Mouse (Mus musculus): Measurements from ENCODE around the gene Fam173b. TPM values are rescaled to one million over a fixed set of nuclear protein-coding genes. Genes with fewer than 3 reads are reported as not detected.
"Not testable (repeated sequence)": the region's sequence is repeated elsewhere in the genome, so short reads cannot be mapped to it uniquely, and the experiment has no call there.

Fam173b gene
- polyA plus RNA-seq, 1 experiment from 2014 or later, result 14.3 TPM

DNA sequence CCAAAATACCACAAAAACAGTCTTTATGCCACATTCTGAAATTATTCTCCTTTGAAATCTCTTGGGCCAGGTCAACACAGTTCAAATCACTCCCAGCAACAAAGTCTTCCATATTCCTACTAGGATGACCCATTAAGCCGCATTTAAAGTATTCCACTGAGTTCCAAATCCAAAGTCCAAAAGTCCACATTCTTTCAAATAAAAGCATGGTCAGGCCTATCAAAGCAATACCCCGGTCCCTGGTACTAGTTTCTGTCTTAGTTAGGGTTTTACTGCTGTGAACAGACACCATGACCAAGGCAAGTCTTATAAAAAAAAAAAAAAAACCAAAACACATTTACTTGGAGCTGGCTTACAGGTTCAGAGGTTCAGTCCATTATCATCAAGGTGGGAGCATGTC lies 20.6 kb upstream of the Fam173b start:
- H3K36me3 ChIP-seq (ENCODE audit: control insufficient read depth, insufficient read depth, low read length); H3K4me3 ChIP-seq (ENCODE audit: low read depth, low read length); H3K27me3 ChIP-seq (replicated peaks; ENCODE audit: control insufficient read depth, insufficient read depth, low read length); ATAC-seq (replicated peaks; ENCODE audit: low FRiP score); H3K4me1 ChIP-seq (replicated peaks; ENCODE audit: control insufficient read depth, insufficient read depth, low read length); H3K4me2 ChIP-seq; DNase-seq (ENCODE audit: low spot score); H3K27ac ChIP-seq (ENCODE audit: low read depth, low read length); H3K9me3 ChIP-seq (ENCODE audit: control insufficient read depth, low read length); H3K9ac ChIP-seq (ENCODE audit: low read depth, low read length): not testable (repeated sequence)
- 88% methylated on average over 2 of the region's 2 CpGs for WGBS

- ATAC-seq (replicated peaks; ENCODE audit: low FRiP score) (no peak), DNase-seq (ENCODE audit: low spot score) (no peak)
- H3K4me2 ChIP-seq, result no peak overlapping the region
- no peak overlapping the region for H3K9ac ChIP-seq (ENCODE audit: low read depth, low read length)
- no peak overlapping the region for H3K4me3 ChIP-seq (ENCODE audit: low read depth, low read length)
- H3K27ac ChIP-seq (ENCODE audit: low read depth, low read length), result no peak overlapping the region
- 82% methylated on average over 13 of the region's 13 CpGs for WGBS
- no peaks in the 10 kb centered on the region for H3K27me3 ChIP-seq (replicated peaks; ENCODE audit: control insufficient read depth, insufficient read depth, low read length)
- H3K9me3 ChIP-seq (ENCODE audit: control insufficient read depth, low read length), result no peaks in the 10 kb centered on the region
- H3K4me1 ChIP-seq (replicated peaks; ENCODE audit: control insufficient read depth, insufficient read depth, low read length), result peaks cover 8% of the 10 kb centered on the region; the same call in 1 of the 2 replicates
- H3K36me3 ChIP-seq (ENCODE audit: control insufficient read depth, insufficient read depth, low read length), result no peaks in the 10 kb centered on the region
Observed at GRCm38 (mm10) chr15:31583304-31584085, 18.2 kb upstream of the Fam173b start.

DNA sequence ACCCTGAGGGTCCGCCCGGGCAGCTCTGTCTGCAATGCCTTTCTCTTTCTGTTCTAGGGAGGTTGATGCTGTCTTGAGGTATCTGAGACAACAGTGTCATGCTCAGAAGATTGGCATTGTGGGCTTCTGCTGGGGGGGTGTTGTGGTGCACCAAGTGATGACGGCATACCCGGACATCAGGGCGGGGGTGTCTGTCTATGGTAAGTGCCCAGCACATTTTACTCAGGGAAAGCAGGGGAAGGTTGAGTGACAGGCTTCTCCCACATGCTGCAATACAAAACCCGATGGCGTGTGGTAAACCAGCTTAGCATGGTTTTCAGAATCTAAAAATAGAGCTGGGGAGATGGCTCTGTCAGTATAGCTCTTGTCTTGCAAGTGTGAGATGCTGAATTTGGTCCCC lies 16.4 kb upstream of the Fam173b start:
- DNase-seq (ENCODE audit: low spot score) (no peak), ATAC-seq (replicated peaks; ENCODE audit: low FRiP score) (no peak)
- no peak overlapping the region for H3K4me2 ChIP-seq
- 68% methylated on average over 7 of the region's 7 CpGs for WGBS
- H3K4me1 ChIP-seq (replicated peaks; ENCODE audit: control insufficient read depth, insufficient read depth, low read length), result peaks cover 8% of the 10 kb centered on the region; the same call in 1 of the 2 replicates
- H3K9ac ChIP-seq (ENCODE audit: low read depth, low read length), result no peak overlapping the region
- H3K27me3 ChIP-seq (replicated peaks; ENCODE audit: control insufficient read depth, insufficient read depth, low read length), result no peaks in the 10 kb centered on the region
- H3K36me3 ChIP-seq (ENCODE audit: control insufficient read depth, insufficient read depth, low read length), result peaks cover 9% of the 10 kb centered on the region
- no peaks in the 10 kb centered on the region for H3K9me3 ChIP-seq (ENCODE audit: control insufficient read depth, low read length)
- H3K4me3 ChIP-seq (ENCODE audit: low read depth, low read length), result no peak overlapping the region
- H3K27ac ChIP-seq (ENCODE audit: low read depth, low read length), result no peak overlapping the region

DNA sequence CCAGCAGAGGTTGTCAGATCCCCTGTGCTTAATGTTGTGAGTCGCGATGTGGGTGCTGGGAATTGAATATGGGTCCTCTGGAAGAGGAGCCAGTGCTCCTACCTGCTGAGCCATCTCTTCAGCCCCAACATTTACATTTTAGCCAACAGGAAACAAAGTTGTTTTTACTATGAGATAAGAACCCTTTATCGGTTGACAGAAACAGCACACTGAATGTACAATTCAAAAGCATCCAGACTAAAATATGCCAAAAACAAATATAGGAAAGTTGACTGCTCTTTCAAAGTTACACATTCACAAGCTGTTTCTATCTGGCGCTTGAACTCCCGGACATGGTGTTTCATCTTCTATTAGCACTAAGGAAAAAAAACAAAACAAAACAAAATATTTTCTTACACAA lies 15.6 kb upstream of the Fam173b start:
- Histone ChIP-seq H3K27ac (ENCODE audit: low read depth, low read length) (no peak overlapping the region), H3K9ac (ENCODE audit: low read depth, low read length) (no peak overlapping the region), H3K27me3 (replicated peaks; ENCODE audit: control insufficient read depth, insufficient read depth, low read length) (no peaks in the 10 kb centered on the region), H3K9me3 (ENCODE audit: control insufficient read depth, low read length) (no peaks in the 10 kb centered on the region), H3K36me3 (ENCODE audit: control insufficient read depth, insufficient read depth, low read length) (peaks cover 9% of the 10 kb centered on the region), H3K4me1 (replicated peaks; ENCODE audit: control insufficient read depth, insufficient read depth, low read length) (peaks cover 8% of the 10 kb centered on the region; the same call in 1 of the 2 replicates), H3K4me3 (ENCODE audit: low read depth, low read length) (no peak overlapping the region), H3K4me2 (peak overlapping the region; percentile 3; the same call in 1 of the 2 replicates)
- DNase-seq (ENCODE audit: low spot score) (no peak), ATAC-seq (replicated peaks; ENCODE audit: low FRiP score) (no peak)
- WGBS, result 74% methylated on average over 5 of the region's 5 CpGs

DNA sequence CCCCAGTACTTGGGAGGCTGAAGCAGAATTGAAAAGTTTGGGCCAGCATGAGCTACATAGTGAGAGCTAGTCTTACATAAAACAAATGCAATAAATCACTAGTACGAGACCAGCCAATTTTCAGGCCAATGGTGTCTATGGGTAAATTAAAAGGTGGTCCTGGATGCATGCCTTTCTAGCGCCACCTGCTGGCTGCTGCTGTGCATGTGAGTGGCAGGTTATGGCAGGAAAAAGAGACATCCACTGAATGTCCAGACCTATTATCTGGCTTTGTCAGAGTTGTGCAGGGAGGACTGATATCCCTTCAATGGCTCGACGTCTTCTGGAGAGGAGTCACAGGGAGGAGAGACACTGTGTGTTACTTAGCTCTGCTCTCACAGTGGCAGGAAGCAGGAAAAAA lies 15.1 kb upstream of the Fam173b start:
- no peak overlapping the region for H3K27ac ChIP-seq (ENCODE audit: low read depth, low read length)

GRCm38 (mm10) chr15:31587789-31588188 lies 13.9 kb upstream of the Fam173b start:
- Histone ChIP-seq H3K9me3 (ENCODE audit: control insufficient read depth, low read length) (no peaks in the 10 kb centered on the region), H3K4me2 (no peak overlapping the region), H3K4me1 (replicated peaks; ENCODE audit: control insufficient read depth, insufficient read depth, low read length) (peaks cover 8% of the 10 kb centered on the region; the same call in 1 of the 2 replicates), H3K27me3 (replicated peaks; ENCODE audit: control insufficient read depth, insufficient read depth, low read length) (no peaks in the 10 kb centered on the region), H3K36me3 (ENCODE audit: control insufficient read depth, insufficient read depth, low read length) (peaks cover 22% of the 10 kb centered on the region), H3K9ac (ENCODE audit: low read depth, low read length) (no peak overlapping the region), H3K27ac (ENCODE audit: low read depth, low read length) (no peak overlapping the region), H3K4me3 (ENCODE audit: low read depth, low read length) (no peak overlapping the region)
- WGBS, result 56% methylated on average over 2 of the region's 2 CpGs
- DNase-seq (ENCODE audit: low spot score), result no peak
- no peak for ATAC-seq (replicated peaks; ENCODE audit: low FRiP score)

More for the DNA sequence above, 15.1 kb upstream of the Fam173b start:
- ATAC-seq (replicated peaks; ENCODE audit: low FRiP score), result peak; percentile 85
- no peak overlapping the region; the same call in none of the 2 replicates for H3K4me2 ChIP-seq
- H3K9ac ChIP-seq (ENCODE audit: low read depth, low read length), result peak overlapping the region; percentile 5; the same call in 1 of the 2 replicates
- no peaks in the 10 kb centered on the region for H3K27me3 ChIP-seq (replicated peaks; ENCODE audit: control insufficient read depth, insufficient read depth, low read length)
- DNase-seq (ENCODE audit: low spot score), result peak; percentile 80
- peaks cover 8% of the 10 kb centered on the region; the same call in 1 of the 2 replicates for H3K4me1 ChIP-seq (replicated peaks; ENCODE audit: control insufficient read depth, insufficient read depth, low read length)
- WGBS, result 6% methylated on average over 4 of the region's 4 CpGs
- H3K9me3 ChIP-seq (ENCODE audit: control insufficient read depth, low read length), result no peaks in the 10 kb centered on the region
- no peak overlapping the region for H3K4me3 ChIP-seq (ENCODE audit: low read depth, low read length)
- peaks cover 12% of the 10 kb centered on the region for H3K36me3 ChIP-seq (ENCODE audit: control insufficient read depth, insufficient read depth, low read length)

DNA sequence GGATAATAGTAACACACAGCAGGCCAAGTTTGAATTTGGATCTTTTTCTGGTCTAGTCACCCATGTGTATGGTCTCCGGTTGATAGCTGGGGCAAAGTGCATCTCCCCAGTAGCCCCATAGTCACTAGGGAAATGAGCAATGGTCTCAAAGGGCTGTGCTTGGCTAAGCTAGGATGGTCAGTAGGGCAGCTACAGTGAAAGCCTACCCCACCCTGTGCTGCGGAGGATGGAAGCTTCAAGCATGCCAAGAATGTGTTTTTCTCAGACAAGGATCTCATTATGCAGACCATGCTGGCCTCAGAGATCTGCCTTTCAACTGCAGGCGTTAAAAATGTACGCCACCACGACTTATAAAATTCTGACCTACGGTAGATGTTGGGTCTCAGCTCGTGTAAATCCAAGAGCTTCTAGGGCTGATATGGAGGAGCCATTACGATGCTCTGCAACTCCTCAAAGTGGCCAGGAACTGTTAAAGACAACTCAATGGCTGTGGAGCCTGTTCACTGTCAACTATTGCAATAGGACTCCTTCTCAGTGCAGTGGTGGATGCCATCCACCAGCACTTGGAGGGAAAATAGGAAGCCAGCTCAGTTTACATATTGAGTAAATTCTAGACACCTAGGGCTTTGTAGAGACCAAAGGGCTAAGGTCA lies 12.5 kb upstream of the Fam173b start:
- H3K36me3 ChIP-seq (ENCODE audit: control insufficient read depth, insufficient read depth, low read length), result peaks cover 36% of the 10 kb centered on the region
- ATAC-seq (replicated peaks; ENCODE audit: low FRiP score), result no peak

GRCm38 (mm10) chr15:31590176-31590575 lies 11.5 kb upstream of the Fam173b start:
- H3K4me3 ChIP-seq (ENCODE audit: low read depth, low read length), result no peak overlapping the region
- peaks cover 8% of the 10 kb centered on the region; the same call in 1 of the 2 replicates for H3K4me1 ChIP-seq (replicated peaks; ENCODE audit: control insufficient read depth, insufficient read depth, low read length)
- no peak overlapping the region for H3K4me2 ChIP-seq
- no peaks in the 10 kb centered on the region for H3K27me3 ChIP-seq (replicated peaks; ENCODE audit: control insufficient read depth, insufficient read depth, low read length)
- DNase-seq (ENCODE audit: low spot score) (no peak), ATAC-seq (replicated peaks; ENCODE audit: low FRiP score) (no peak)
- no peak overlapping the region for H3K27ac ChIP-seq (ENCODE audit: low read depth, low read length)
- no peaks in the 10 kb centered on the region for H3K9me3 ChIP-seq (ENCODE audit: control insufficient read depth, low read length)
- 85% methylated on average over 5 of the region's 5 CpGs for WGBS
- peaks cover 46% of the 10 kb centered on the region for H3K36me3 ChIP-seq (ENCODE audit: control insufficient read depth, insufficient read depth, low read length)
- H3K9ac ChIP-seq (ENCODE audit: low read depth, low read length), result no peak overlapping the region

More for the DNA sequence above, 12.5 kb upstream of the Fam173b start:
- H3K4me3 ChIP-seq (ENCODE audit: low read depth, low read length), result no peak overlapping the region
- no peaks in the 10 kb centered on the region for H3K27me3 ChIP-seq (replicated peaks; ENCODE audit: control insufficient read depth, insufficient read depth, low read length)
- H3K9ac ChIP-seq (ENCODE audit: low read depth, low read length), result no peak overlapping the region
- DNase-seq (ENCODE audit: low spot score), result no peak
- peaks cover 8% of the 10 kb centered on the region; the same call in 1 of the 2 replicates for H3K4me1 ChIP-seq (replicated peaks; ENCODE audit: control insufficient read depth, insufficient read depth, low read length)
- no peak overlapping the region for H3K4me2 ChIP-seq
- no peaks in the 10 kb centered on the region for H3K9me3 ChIP-seq (ENCODE audit: control insufficient read depth, low read length)
- no peak overlapping the region; the same call in 1 of the 2 replicates for H3K27ac ChIP-seq (ENCODE audit: low read depth, low read length)
- WGBS, result 65% methylated on average over 8 of the region's 8 CpGs
